Mouse (Mus musculus) inflammation-experienced regulatory T-cells, adult 16 weeks (primary cell): ENCODE measurements around the gene Masp2. TPM values are rescaled to one million over a fixed set of nuclear protein-coding genes. Genes with fewer than 3 reads are reported as not detected.

Experiments
- polyA plus RNA-seq: library from polyadenylated mRNA; unstranded; fragments of 100-300 nt; shearing (Covaris generic); gene quantifications from one replicate; pipeline ENCODE4 v1.2.1, GENCODE M21; 2017

The Masp2 gene
- not detected for polyA plus RNA-seq

DNA sequence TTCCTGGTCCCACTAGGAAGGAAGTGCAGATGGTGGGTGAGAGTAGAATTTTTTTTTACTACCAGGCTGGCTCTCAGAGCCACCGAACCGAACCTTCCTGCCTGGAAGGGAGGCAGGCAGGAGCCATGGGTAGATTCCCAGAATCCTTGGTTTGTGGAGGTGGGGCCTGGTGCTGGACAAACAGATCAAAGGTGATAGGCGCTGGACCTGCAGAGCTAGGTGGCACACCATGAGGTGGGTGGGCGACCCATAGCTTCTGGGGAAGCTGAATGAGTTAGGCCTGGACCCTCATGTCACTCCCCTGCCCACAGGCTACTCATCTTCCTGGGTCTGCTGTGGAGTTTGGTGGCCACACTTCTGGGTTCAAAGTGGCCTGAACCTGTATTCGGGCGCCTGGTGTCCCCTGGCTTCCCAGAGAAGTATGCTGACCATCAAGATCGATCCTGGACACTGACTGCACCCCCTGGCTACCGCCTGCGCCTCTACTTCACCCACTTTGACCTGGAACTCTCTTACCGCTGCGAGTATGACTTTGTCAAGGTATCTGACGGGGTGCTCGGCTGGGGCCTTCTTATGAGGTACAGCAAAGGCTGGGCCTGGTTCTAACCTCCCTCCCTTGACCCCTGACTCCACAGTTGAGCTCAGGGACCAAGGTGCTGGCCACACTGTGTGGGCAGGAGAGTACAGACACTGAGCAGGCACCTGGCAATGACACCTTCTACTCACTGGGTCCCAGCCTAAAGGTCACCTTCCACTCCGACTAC, at the start of gene Masp2:
TSS of gene Masp2 (plus strand) at position 198 of the 764 bp plus-strand sequence.

DNA sequence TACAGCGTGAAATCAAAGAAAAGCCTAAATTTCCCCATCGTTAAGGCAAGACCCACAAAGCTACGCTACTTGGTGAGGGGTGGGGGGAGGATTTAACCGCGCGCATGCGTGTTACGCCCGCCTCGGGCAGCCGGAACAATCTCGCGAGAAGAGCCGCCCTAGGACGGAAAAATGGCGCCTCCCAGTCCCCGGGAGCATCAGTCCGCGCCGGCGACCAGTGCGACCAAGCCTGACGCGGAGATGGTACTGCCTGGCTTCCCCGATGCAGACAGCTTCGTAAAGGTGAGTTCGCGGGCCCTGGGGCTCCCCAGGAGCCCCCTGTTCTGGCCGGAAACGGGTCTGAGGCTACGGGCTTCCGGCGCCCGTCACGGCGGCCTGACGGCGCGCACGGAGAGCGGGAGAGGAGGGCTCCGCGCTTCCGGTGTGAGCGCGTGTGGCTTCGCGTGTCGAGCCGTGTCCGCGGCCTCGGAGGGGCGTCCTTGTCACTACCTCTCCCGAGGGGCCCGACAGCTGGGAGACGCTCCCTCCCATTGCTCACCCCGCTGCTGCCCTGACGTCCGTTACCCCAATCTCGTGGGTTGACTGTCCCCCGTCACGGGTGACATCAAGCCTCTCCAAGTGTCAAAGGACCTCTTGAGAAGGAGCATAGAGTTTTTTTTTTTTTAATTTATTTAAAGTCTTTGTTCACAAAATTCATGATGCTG, 43.9 kb upstream of the Masp2 start, which contains the start of gene Exosc10:
TSS of gene Exosc10 (plus strand) at position 133 of the 704 bp plus-strand sequence.

DNA sequence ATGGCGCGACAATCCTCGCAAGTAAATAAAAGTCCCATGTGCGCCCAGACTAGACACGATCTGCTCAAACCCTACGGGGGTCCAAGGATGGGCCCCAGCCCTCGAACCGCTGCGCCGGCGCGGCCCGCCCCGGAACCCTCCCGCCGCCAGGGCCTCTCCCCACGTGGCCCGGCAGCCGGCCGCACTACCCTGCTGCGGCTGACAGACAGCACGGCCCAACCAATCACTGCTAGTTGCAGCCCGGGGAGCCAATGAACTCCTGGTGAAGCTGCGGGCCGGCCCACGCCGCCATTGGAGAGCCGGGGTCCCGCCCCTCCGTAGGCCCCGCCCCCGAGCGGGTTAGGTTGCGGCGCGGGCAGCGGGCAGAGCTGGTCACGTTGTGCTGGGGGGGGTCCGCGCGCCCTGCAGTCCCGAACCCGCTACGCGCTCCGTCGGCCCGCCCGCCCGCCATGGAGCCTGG, 11.2 kb upstream of the Masp2 start, which contains the start of gene Srm:
TSS of gene Srm (plus strand) at position 333 of the 460 bp plus-strand sequence.

DNA sequence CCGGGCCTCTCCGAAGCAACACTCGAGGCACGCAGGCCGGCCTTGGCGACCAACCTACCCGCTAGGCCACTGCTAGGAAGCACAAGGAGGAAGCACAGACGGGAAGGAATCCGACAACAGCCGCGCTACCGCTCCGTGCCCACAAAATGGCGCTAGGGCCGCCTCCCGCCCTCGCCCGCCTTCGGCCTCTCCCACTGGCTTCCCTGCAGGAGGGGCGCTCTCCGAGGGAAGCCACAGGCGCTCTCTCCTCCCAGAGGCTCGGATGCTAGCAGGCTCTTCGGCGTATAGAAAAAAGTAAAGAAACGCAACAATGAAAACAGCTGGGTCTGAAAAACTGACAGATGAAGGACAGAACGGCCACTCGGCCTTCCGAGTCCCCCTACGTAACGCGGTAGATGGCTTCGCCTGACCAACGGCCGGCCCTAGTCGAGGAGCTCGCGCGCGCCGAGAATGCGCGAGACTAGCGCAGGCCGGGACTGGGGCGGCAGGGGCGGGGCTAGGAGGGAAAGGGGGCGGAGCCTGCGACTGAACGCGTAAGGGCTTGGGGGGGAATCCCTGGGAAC, 24.4 kb downstream of the Masp2 start, which contains the start of gene Tardbp:
TSS of gene Tardbp (minus strand) at position 397 of the 563 bp plus-strand sequence.

DNA sequence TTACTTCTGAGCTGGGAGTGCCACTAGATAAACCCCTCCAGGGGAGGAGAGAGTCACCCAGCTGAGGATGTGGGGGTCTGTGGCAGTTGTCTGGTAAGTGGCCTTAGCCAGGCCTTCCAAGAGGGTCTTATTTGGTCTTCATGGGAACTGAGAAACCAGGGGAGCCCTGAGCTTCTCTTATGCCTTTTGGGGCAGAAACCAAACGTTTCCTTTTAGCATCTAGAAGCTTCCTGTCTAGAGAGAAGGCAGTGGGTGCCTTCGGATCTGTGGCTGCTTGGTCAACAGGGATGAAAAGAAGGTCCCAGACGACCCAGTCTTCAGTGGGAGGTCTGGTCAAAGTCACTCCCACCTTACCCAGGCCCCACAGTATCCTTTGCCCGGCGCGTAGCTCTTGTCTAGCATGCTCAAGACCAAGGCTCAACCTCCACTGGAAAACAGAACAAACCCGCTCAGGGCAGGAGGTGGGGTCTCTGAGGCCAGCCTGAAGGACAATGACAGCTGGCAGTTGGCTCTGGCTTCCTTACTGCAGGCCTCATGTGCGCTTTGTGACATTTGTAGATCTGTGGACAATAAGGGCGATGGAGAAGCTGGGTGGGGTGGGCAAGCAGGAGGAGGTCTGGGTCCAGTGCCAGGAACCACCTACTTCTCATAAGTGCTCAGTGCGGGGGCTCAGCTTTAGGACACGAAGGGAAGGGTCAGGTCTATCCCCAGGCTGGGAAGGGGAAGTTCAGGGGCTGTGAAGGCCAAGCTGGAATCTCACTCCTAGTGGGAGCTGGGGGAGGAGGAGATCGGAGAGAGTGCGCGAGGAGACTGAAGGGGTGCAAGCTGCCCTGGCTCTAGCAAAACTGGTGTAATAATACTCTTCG, 41.2 kb downstream of the Masp2 start, which contains the start of gene Gm572:
TSS of gene Gm572 (plus strand) at position 27 of the 866 bp plus-strand sequence.

Other genes with a start within 250 kb of the Masp2 start
- gene Ubiad1, start 157.8 kb upstream of the Masp2 start, polyA plus RNA-seq, result 24.0 TPM
- gene Mtor, start 153.9 kb upstream of the Masp2 start, polyA plus RNA-seq, result 23.6 TPM
- 0.13 TPM for gene Angptl7, start 102.1 kb upstream of the Masp2 start, polyA plus RNA-seq
- 136 TPM for gene Exosc10, start 44.1 kb upstream of the Masp2 start, polyA plus RNA-seq
- 12.4 TPM for gene Srm, start 11.1 kb upstream of the Masp2 start, polyA plus RNA-seq
- gene Tardbp, start 24.5 kb downstream of the Masp2 start, polyA plus RNA-seq, result 232 TPM
- not detected for gene Gm572, start 40.8 kb downstream of the Masp2 start, polyA plus RNA-seq
- gene Casz1, start 201.9 kb downstream of the Masp2 start, polyA plus RNA-seq, result 4.4 TPM